Mouse (Mus musculus) frontal cortex, postnatal 14 days (tissue): Measurements from ENCODE around the gene Prkca.

Experiments
- DNase-seq, 2 experiments: peaks; one replicate each; pipeline ENCODE4 v3.0.0; 2022; ENCODE audit warnings: low spot score in 2 of 2

Prkca gene

DNA sequence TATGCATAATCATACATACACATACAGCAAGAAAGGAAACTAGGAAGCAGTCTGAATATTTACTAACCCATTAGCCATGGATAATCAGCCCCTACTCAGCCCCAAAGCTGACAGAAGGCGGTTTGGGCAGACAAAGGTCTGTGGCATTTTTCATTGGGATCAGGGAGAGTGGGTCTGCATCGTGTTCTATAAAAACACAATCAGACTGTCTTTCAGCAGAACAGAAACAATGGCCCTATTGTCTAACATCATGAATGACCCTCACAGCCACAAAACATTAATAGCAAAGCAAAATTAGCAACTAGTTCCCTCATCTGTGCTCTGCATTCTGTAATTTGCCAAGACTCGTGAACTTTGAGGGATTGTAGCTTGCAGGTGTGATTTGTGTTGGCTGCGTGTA is 181.6 kb downstream of the Prkca start:
- no peak for DNase-seq

DNA sequence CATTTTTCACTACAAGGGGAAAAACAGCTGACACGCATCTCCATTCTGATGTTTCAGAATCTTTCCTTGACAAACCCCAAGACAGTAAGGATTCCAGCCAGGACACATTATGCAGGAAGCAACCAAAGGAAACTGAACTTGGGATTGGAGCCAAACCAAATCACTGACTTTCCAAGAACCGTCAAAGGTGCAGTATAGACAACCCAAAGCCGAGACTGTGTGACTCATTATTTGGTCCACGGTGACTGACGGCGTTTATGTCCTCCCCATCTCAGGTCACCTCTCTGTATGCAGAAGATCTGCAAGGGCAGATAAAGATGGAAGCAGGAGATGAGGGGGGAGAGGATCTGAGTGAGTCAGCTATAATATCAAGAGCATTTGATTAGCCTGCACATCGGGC is 183.7 kb downstream of the Prkca start:
- DNase-seq: no peak

DNA sequence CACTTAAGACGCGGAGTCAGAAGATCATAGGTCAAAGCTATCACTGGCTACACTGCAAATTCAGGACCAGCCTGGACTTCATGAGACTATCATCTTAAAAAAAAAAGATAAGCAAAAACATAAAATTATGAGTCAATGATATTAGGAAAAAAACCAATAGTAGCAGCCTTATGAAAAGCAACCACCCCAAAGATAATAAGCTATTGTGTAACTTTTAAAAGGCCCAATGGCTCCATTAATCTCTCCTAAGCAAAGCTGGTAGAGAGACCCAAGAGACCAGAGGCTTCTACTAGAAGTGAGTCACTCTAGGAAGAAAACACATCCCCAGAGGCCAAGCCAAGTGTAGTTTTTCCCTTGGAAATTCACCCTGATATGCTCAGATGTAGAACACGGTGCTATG is 185.7 kb downstream of the Prkca start:
- no peak for DNase-seq

DNA sequence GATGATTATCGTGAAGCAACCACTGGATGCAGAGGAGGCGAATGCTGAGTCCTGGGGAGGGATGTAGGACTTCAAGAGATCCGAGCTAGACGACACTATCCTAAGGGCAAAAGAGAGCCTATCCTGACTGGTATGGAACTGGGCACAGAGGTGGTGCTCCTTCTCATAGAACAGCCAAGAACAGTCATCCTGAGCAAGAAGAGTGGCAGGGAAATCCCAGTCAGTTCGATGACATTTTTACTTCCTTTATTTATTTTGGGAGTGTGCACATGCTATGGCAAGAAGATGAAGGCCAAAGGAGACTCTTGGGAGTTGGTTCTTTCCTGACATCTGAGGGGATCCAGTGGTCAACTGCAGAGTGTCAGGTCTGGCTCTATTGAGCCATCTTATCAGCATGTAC is 186.7 kb downstream of the Prkca start:
- no peak for DNase-seq

DNA sequence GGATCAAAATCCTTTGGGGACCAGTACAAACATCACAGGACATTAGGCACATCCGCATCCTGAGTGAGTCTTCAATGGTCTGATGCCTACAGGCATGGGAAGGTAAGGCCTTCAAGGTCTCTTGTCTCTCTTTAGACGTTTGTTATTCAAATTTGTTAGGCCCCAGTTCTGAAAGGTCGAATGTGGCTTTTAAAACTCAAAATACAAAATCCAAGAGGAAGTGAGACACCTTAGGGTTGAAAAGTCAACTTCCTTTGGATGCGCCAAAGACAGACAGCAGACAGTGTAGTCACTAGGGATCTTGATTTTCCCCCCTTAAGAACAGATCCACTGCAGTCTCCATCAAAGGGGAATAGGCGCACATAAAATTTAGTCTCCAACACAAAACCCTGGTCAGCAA is 187.6 kb downstream of the Prkca start:
- DNase-seq: no peak

DNA sequence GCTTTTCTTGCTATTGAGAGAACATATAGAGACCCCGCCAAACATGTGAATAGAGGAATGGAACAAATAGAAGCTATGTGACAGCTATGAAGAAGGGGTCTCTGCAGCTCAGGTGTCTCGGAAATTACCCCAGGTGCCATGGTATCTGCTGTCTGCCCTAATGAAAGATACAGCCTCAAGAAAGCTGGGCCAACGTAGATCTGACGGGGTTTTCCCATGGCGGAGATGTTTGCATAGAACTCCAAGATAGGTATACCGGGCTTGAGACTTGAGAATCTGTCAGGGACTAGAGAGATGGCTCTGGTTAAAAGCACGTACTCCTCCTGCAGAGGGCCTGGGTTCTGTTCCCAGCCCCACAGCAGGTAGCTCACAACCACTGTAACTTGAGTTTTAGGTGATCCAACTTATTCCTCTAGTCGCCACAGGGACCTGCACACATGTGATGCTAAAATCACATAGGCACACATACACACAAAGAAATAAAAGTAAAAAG is 188.6 kb downstream of the Prkca start:
- no peak for DNase-seq

DNA sequence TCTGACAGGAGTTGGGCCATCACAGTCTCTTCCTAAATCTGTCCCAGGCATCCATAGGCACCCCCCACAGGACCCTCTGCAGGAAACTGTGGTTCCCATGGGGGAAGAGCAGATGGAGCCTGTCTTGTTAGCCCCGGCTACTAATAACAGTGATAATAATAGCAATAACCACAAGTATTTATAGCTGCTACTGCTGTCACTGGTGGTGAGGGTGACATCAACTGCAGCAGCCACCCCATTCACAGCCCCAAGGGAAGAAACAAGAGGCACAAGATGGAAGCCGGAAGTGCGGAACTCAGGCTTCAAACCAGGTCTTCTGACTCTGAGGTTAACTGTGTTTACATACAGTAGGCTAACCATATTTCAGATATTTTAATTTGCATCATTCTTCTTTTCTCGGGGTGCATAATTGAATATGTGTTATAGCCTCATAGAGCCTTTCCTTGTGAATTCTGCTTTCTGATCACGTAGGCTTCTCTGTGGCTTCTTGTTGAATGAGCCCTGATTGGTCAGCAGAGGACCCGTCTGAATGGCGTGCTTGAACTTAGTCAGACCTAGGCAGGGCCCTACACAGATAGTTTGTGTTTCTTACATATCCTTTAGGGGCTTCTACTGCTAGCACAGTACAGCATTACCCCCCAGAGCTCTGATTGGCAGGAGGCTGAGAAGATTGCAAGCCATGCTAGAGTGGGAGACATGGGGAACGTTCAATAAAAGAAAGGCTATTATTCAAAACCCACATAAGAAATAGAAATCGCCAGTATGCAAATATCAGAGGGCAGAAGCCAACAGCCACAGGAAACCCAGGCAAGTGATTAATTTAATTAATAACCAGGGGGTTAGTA is 189.5 kb downstream of the Prkca start:
- no peak for DNase-seq

DNA sequence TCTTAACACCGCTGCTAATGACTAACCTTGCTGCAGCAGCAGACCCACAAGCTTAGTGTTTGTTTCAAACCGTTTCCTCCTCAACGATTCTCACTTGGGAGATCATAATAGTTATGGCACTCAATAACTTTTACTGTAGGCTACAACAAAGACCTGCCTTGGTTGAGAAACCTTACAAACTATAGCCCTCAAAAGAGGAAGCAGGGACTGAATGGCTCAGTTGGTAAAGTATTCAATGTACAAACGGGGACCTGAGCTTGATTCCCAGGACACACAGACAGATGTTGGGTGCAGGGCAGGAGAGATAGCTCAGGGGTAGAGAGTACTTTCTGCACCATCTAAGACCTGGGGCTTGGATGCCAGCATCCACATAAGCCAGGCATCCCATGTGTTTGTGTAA is 191.1 kb downstream of the Prkca start:
- DNase-seq: no peak

DNA sequence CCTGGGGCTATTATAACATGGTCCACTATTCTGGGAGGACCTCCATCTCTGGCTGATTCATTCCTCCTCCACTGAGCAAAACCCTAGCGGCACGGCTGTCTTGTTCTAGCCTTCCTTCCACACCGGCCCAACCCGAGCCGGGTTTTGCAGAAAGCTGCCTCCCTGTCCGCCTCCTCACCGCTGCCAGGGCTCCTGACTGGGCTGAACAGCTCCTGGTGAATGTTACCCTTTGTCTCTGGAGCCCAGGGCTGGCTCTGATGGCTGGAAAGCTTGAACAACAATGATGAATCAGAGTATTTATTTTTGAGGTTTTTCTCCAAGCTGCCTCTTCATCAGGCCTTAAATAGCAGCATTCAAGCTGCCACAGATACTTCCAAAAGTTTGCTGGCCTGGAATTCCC is 193.3 kb downstream of the Prkca start:
- peak; percentile 61 to 76 for DNase-seq

DNA sequence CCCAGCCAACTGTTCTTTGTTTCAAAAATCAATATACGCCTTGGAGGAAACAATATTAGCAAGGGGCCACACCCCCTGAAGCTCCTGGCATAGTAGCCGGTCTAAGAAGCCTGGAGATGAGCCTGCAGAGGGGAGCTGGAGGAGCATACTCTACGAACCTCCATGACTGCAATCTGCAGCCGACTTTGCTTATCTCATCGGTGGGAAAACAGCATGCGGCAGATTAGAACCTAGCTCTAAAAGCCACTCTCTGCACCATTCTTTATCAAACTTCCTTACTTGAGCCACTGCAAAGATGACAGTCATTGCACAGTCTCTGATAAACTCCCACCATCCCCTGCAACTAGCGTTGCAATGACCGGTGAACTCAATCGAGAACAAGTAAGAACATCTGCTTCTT is 194.5 kb downstream of the Prkca start:
- DNase-seq: no peak

DNA sequence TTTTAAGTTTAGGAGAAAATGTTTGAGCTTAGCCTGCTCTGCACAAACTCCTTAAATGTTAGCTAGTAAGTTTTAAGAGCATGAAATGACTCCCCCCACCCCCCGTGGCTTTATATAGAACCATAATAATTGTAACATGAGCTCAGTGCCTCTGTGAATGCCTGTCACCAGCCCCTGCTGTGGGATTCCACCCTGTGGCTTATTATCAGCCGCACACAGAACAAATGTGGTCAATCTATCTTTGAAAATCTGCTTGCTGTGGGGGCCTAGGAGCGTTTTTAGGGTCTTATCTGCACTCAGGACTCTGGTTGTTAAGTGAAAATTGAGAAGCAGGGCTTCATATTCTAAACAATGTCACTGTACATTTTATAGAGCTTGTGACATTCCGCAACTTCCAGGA is 195.2 kb downstream of the Prkca start:
- DNase-seq: no peak

DNA sequence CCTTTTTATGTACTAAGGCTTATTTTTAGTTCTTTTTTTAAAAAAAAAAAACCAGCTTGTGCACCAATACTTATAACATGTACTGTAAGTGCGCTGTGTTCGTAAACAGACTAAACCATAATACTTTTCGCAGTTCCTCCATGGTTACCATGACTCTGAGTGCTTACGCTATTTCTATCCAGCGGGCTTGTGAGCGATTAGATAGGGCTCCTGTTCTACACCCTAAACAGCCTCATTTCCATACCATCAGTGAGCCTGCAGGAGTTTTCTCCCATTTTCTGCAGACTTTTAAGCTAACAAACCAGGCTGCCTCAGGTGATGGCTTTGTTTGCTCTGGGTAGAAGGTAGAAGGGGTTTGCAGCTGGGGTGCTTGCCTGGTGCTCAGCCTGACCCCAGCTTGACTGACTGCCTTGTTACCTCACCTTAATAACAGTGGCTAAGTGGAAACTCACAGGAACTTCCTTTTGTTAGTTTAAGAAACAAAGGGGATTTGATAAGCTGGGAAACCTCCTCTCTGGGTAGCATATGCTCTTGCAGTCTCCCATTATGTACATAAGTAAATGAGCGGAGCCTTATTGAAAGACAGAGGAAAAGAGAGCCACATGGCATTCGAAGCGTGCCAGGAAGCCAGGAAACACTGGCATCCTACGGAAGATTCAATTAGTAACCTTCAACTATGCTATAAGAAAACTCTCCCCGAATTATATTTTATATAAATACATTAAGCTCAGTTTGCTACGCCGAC is 197.8 kb downstream of the Prkca start:
- DNase-seq: no peak

DNA sequence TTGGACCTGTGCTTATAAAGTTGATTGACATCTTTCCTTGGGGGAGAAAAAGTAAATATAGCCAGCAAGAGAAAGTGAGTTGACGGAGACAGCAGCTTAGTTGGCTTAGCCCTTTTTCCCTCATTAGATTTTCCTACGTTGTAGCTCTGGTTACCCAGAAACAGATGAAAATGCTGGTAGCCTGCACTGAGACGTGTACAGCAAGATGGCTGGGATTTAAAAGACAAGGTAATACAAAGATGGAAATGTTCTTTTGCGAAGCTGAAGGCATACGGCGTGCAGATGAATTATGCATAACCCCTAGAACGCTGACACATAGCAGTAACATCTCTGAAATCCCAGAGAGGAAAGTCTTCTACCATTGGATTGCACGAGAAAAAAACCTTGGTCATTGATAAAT is 198.6 kb downstream of the Prkca start:
- no peak for DNase-seq

DNA sequence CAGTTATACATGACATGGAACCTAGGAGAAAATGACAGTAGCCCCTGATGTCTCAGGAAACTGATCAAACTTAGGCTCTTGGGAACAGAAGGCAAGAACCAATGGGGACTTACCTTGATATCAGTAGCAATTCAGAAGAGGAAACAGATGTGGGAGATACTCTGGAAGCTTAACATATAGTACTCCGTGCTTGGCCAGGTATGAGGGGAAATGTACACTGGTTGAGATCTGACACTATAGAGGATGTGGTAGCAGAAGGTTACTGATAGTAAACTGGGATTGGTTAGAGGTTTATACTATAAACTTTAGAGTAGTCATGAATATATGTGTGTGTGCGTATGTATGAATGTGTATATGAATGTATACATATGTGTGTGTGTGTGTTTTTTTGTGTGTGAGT is 200.0 kb downstream of the Prkca start:
- no peak for DNase-seq

DNA sequence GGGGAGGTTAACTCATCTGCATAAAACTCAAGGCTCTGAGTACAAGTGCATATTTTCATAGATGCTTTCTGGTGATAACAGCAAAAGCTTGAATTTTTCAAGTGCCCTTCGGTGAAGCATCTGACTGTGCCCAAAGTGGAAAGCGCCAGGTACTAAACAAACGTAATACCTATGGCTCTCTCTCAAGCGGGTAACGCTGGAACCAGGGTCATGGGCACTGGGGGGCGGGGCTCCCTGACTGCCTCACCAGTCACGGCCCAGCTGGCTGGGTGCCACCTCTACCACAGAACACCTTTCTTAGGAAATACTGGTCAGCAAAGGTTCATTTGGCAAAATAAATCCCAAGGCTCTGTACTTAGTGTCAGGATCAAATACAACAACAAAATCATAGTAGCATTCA is 203.7 kb downstream of the Prkca start:
- DNase-seq: no peak

DNA sequence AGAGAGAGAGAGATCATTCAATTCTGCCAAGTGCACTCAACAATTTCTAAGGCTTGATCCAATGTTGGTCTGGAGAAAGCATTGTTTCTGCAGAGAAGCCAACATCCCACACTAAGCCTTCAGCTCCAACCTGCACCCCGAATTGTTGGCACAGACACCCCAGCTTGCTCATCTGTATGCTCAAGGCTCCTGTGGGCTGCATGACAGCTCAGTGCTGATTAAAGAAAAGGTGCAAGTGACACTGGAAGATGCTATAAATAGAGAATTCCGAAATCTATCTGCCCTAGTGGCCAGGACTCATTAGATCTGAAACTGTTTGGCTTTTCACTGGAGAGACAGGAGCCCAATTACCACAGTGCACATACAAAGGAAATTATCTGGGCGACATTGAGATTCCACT is 207.4 kb downstream of the Prkca start:
- no peak for DNase-seq

DNA sequence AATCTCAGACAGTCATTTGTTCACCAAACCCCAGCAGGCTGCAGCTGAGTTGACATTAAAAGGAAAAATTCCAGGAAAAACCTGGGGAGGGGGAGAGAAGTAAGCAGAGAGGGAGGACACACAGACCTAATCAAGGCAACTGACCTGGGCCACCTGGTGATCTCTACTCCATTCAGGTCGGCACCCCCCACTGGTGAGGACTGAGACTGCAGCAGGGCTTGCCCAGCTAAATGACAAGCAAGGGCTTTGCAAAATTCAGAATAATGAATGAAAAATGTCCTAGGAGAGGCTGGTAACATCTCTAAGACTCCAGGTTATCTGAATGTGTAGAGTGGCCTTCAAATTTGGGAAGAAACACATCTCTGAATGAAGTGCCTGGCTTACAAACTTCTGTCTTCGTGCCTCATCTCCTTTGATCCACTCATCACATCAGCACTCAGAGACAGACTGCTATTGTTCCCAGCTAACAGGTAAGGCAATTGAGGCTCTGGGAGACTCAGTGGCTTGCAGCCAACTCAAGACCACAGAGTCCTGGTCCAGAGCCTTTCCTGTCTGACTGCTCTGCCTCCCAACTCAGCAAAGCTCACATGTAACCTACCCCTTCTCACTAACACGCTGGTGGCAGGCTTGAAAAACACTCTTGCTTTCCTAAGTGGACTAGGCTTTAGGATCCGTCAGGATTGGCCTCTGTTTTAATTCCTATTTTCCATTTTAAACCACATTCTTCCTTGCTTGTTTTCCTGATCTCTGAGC is 208.1 kb downstream of the Prkca start:
- no peak for DNase-seq

DNA sequence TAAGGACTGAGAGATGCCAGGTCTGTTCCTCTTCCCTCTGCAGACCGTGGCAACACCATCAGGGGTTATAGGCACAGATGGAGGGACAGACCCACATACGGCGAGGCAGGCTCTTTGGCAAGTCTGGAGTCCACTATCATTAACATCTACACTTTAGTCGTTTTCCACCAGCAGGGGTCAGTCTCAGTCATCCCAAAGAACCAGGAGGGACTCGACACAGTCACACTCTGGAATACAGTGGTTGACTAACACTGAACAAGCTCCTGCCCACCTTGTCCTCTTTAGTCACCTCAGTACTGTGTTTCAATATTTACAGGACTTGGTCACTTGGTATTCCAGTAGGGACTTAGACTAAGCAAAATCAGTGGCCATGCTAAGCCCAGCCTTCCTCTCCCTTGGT is 215.1 kb downstream of the Prkca start:
- DNase-seq: peak in 1 of 2 experiments; percentile 46

DNA sequence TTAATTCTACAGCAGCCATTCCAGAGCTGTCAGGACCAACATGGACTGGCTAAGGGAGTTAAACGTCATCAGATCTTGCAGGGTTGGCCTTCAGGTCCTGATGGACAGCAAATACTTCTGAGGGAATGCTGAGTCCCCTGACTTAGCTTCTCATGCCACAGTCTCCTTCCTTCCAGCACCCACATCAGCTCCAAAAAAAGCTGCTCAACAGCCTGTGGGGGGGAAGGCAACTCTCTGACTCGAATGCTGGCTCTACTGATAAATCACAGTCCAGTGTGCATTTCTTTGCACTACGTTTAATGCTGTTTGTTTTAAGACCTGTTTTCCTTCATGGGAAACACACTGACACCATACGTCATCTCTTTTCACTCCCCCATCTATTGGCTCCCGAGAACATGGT is 215.8 kb downstream of the Prkca start:
- DNase-seq: no peak

DNA sequence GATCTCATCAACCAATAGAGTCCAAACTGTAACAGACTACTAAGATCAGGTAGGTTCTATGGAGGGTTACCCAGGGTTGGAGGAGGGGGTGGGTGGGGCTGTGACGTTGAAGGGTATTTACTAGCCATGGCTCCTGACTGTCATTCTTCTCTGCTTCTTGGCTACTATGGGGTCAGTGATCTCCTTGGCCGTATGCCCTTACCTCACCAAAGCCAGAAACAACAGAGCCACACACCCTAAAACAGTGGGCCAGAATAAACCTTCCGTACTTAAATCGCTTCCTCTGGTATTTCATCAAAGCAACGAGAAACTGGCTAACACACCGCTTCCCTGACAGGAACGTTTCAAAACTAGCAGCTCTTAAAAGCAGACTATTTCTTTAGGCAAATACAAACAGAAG is 221.2 kb downstream of the Prkca start:
- DNase-seq: no peak

DNA sequence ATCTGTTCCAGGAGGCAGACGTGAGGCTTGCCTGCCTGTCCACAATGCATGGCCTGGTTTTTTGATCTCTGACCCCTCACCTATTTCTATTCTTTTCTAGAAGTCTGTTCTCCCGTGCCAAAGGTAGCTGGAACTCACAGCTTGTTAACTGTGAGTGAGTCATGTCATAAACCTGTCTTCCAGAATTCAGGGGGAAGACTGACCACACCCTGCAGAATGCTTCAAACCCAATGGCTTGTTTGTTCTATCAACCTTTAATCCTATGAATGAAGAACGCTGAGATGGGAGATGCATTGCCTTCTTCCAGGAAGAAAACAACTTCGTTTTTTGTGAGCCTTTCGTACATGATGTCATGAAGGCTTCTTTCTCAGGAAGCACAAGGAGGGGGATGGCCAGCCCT is 223.0 kb downstream of the Prkca start:
- no peak for DNase-seq

DNA sequence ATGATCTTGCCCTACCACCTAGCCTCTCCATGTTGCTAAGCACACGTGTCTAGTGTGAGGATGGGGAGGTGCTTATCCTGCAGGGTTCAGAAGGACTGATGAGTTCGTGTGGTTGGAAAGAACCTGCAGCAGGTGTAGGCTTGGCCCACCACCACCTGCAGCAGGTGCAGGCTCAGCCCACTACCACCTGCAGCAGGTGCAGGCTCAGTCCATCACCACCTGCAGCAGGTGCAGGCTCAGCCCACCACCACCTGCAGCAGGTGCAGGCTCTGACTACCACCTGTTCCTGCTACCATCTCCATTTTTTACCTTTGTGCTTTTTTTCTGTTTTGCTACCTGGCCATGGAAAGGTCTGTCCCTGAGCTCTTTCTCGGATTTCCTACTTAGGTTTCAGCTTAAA is 223.9 kb downstream of the Prkca start:
- no peak for DNase-seq

DNA sequence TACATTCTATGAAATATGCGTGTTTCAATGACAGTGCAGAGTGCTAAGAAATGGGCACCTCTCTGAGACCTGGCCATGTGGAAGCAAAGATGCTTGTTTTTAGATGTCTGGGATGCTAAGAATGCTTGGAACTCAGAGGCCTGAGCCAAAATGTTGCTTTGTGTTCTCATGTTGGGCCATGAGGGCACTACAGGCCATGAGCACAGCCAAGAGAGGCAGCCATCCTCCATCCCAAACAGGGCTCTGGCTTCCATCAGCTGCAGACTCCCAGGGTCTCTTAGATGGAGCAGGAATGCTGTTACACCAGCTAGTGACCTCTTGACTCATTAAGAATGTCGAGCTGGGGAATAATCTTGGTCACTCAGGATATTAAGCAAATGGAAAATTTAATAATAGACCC is 224.9 kb downstream of the Prkca start:
- DNase-seq: no peak
